Mouse (Mus musculus) ES-Bruce4 (cell line): ENCODE data around the gene Ngly1.

Source experiments
- CTCF ChIP-seq: IDR thresholded peaks from one replicate; pipeline ENCODE4 v1.8.1; 2011; ENCODE audit warnings: low read depth, low read length
- POLR2A ChIP-seq: IDR thresholded peaks from one replicate; pipeline ENCODE4 v1.8.1; 2011; ENCODE audit warnings: low read length; ENCODE audit not compliant: insufficient read depth

DNA sequence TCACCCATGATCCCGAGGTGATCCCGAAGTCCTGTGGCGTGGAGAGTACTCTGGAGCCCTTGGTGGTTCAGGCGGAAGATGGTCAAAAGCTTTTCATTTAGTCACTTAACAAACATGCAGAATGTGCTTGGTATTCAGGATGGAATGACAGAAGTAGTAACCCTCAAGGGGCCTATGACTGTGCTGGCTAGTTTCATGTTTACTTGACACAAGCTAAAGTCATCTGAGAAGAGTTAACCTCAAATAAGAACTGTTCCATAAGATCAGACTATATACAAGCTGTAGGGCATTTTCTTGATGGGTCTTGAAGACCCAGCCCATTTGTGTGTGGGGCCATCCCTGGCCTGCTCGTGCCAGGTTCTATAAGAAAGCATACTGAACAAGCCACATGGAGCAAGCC lies 52.7 kb downstream of the Ngly1 start:
- TF ChIP-seq CTCF (no peak), POLR2A (no peak)
